Mouse (Mus musculus) layer of hippocampus, adult 9-10 months (tissue): Measurements from ENCODE around the gene Nxf1.
A peak's percentile ranks its signal among the peaks of the same experiment; 100 is the strongest.
"Not testable (repeated sequence)": the region's sequence is repeated elsewhere in the genome, so short reads cannot be mapped to it uniquely, and the experiment has no call there.

ENCODE experiments used
- DNase-seq: peaks from one replicate; pipeline ENCODE4 v3.0.0; 2022; ENCODE audit warnings: low spot score

Gene Nxf1

GRCm38 (mm10) chr19:8724392-8724791, 32.5 kb upstream of the Nxf1 start:
- no peak for DNase-seq

DNA sequence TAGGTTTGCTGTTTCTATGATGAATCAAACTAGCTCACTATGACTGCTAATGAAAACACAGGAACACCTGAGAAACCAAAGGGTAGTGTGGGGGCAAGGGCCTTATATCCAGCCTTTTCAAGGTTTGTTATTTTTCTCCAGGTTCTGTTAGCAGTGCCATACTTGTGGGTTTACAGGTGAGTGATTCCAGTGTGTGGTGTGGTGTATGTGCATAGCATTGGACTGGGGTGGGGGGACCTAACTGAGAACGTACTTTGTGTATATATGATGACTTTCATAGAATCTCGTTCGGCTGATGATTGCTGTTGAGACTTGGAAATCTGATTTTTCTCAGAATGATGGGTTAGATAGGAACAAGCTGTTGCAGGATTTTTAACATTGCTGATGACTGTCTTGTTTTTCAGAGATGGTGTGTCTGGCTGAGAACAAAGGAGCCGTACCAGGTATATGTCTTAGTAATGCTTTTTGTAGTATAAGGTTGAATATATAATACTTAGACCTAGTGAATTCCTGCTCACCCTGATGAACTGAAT, 31.7 kb upstream of the Nxf1 start:
- DNase-seq: no peak

GRCm38 (mm10) chr19:8726609-8727390, 30.1 kb upstream of the Nxf1 start:
- no peak for DNase-seq

- no peak for DNase-seq
These were observed 29.3 kb upstream of the Nxf1 start for GRCm38 (mm10) chr19:8727495-8728114.

- DNase-seq: not testable (repeated sequence)
These were observed 28.4 kb upstream of the Nxf1 start for GRCm38 (mm10) chr19:8728335-8729099.

- DNase-seq: no peak
These were observed 22.5 kb upstream of the Nxf1 start for GRCm38 (mm10) chr19:8734334-8734733.

DNA sequence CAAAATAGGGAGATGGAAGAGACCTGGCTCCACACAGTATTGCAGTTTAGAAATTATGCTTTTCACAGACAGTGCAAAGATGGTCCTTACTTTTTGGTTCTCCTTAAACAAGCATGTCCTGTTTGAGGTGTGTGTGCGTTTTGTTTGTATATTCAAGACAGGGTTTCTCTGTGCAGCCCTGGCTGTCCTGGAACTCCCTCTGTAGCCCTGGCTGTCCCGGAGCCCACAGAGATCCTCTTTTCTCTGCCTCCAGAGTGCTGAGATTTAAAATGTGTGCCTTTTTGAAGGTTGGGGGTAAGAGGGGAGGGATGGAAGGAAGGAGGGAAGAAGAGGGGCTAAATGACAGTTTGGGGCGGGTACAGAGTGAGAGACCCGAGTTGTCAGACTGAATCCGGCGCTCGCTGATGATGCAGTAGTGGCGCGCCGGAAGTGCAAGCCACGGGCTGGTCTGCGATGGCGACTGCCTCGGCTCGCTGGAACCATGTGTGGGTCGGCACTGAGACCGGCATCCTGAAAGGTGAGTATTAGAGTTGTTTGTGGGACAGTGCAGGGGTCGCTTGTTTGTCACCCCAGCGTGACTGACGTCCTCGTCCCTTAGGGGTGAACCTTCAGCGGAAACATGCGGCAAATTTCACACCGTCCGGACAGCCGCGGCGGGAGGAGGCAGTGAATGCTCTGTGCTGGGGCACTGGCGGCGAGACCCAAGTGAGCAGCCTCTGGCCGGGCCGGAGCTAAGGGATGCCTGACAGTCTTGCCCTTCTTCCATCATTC, 21.3 kb upstream of the Nxf1 start, which contains the start of gene Wdr74:
TSS of gene Wdr74 (plus strand) at position 439 of the 771 bp plus-strand sequence.
- DNase-seq: peak; percentile 78

DNA sequence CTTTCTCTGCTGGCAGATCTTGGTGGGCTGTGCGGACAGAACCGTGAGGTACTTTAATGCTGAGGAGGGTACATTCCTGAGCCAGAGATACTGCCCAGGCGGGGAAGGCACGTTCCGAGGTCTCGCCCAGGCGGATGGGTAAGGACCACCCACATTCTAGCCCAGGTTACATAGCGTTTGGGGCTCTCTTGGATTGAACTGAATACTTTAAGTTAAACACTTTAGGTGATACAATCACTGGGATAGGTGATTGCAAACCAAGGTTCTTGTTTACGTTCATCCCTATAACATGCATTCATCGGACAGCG, 20.8 kb upstream of the Nxf1 start:
- no peak for DNase-seq

DNA sequence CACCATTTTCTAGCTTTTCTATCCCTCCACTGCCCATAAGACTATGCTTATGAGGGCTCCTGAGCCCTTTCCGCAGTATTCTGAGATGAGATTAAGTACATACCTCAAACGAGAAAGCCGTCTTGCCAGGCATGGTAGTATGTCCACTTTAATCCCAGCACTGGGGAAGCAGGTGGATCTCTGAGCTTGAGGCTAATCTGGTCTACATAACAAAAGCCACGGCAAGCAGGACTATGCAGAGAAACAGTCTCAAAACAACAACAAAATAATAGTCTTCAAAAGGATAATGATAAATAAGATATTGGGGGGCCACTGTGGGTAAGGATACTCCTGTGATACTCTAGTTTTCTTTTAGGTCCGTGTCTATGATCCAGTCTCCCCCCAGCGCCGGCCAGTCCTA, 18.0 kb upstream of the Nxf1 start:
- DNase-seq: no peak

GRCm38 (mm10) chr19:8739646-8740045, 17.2 kb upstream of the Nxf1 start:
- DNase-seq: no peak

DNA sequence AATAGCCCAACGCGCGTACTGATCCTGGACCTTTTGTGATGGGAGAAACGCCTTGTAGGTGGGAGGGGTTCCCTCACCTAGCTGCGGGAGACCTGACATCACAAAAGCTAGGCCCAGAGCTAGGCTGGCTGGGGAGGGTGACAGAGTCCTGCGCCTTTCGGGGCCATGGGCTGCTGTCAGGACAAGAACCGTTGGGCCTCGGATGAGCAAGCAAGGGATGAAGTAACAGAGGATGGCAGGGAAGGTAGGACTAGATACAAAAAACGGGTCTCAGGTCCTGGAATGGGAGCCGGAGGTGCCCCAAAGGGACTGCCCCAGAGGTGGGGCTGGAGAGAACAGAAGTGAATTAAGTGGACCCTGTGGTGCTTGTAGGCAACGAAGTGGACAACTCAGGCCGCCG, 16.3 kb upstream of the Nxf1 start, which contains the start of gene 1700092M07Rik:
TSS of gene 1700092M07Rik (plus strand) at position 116 of the 400 bp plus-strand sequence.
- DNase-seq: no peak

GRCm38 (mm10) chr19:8741243-8741869, 15.5 kb upstream of the Nxf1 start, which contains the start of gene Stx5a:
TSS of gene Stx5a (plus strand) at chr19:8741413.
- DNase-seq: peak; percentile 97

- no peak for DNase-seq
These were observed 14.7 kb upstream of the Nxf1 start for GRCm38 (mm10) chr19:8742176-8742575.

DNA sequence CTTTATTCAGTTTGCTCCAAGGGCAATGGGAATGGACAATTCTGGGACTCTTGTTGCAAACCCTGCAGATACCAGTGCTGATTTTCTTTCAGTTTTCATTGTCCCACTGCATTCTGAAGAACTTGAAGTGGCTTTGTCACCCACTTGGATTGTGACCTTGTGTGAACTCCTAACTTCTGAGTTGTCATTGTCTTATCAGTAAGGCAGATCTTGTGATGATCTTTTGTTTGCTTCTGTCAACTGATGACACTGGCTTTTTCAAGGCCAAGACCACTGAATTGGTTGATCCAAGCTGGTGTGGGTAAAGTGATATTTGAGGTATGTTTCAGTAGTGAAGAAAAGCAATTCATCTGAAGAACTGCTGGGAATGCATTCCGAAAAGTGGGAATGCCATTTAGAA, 11.5 kb upstream of the Nxf1 start:
- DNase-seq: no peak

DNA sequence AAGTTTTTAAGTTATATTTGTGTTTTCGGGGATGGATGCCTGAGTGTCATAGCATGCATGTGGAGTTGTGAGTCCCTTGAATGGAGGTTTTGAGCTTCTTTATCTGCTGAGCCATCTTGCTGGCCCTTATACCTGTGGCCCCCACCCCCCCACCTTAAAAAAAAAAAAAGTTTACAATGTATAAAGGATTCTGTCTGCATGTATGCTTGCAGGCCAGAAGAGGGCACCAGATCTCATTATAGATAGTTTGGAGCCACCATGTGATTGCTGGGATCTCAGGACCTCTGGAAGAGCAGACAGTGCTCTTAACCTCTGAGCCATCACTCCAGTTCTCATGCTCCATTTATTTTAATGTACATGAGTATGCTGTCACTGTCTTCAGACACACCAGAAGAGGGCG, 9.5 kb upstream of the Nxf1 start:
- DNase-seq: no peak

- DNase-seq: no peak
These were observed 1.2 kb upstream of the Nxf1 start for GRCm38 (mm10) chr19:8755652-8756051.

DNA sequence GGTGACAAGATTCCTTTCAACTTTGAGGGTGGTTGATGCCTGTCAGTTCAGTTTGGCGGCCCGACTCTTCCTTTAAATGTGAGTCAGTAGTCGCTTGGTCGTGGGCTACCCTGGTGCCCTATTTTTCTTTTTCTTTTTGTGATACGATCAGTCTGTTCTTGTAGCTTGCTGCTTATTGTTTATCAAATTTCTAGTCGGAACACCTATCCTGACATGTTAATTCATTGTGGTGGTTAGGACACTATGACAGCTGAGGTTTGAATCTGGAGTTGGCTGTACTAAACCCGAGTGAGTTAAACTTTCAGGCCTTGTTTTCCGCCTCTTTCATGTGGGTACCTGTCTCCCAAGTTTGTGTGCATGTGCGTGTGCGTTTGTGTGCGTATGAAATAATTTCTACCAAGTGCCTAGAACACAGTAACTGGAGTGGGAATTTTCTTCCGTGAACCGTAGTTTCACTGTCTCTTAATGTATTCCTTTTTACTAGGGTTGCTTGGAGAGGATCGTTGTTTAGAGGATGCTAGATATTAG, 662 bp downstream of the Nxf1 start:
- DNase-seq: no peak

- DNase-seq: no peak
These were observed 2.0 kb downstream of the Nxf1 start for GRCm38 (mm10) chr19:8758899-8759298.

DNA sequence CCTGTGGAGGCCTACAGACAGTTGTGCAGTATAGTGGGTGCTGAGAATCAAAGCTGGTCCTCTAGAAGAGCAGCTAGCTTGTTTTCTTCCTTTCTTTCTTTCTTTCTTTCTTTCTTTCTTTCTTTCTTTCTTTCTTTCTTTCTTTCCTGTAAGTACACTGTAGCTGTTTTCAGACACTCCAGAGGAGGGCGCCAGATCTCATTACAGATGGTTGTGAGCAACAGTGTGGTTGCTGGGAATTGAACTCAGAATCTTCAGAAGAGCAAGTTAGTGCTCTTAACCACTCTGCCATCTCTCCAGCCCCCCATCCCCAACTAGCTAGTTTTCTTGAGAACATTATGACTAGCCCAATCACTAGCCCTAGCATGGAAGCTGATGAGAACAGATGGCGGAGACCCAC, 3.9 kb downstream of the Nxf1 start:
- DNase-seq: no peak

DNA sequence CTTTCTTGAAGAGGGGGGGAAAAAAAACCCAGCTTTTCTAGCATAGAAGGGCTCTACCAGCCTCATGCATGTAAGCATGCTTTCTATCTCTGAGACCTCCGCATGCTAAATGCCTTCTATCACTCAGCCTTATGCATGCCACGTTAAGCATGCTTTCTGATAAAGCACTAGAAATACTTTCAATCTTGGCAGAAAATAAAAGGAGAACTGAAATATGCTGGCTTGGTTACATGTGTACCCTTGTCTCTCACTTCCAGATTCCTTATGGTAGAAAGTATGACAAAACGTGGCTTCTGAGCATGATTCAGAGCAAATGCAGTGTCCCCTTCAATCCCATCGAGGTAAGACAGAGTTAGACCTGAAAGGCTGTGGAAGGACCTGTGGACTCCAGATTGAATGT, 6.4 kb downstream of the Nxf1 start:
- DNase-seq: no peak

DNA sequence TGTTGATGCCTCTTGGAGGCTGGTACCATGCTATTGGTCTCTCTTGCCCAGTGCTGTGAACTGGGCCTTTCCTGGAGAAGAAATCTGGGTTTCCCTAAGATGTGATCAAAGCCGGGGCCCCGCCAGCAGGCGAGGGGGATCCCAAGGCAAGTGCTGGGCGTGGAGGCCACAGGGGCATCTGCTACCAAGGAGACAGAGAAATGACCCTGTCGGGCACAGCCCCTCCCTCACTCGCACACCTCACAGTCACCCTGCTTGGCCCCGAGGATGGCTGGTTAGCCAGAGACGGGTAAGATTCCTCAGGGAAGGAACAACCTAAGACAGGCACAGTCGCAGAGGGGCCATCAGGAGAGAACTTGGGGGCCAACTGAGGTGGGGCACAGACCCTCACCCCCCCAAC, 8.7 kb downstream of the Nxf1 start:
- no peak for DNase-seq
